Mouse (Mus musculus) adrenal gland, postnatal 36 days (tissue): Measurements from ENCODE around the gene Pcnx4. TPM values are rescaled to one million over a fixed set of nuclear protein-coding genes. Genes with fewer than 3 reads are reported as not detected.
"Not testable (repeated sequence)": the region's sequence is repeated elsewhere in the genome, so short reads cannot be mapped to it uniquely, and the experiment has no call there.

Experiments
- DNase-seq, 2 experiments: peaks; one replicate each; pipeline ENCODE4 v3.0.0; 2021; ENCODE audit warnings: mixed read lengths in 1 of 2
- total RNA-seq, 2 experiments: library from RNA; stranded (reverse); gene quantifications; 2 replicates each; pipeline ENCODE4 v1.2.3; 2021

The Pcnx4 gene
- total RNA-seq, 2 experiments from 2014 or later, result 7.2 to 8.4 TPM

GRCm38 (mm10) chr12:72594001-72594400 is 57.8 kb downstream of the Pcnx4 start:
- no peak for DNase-seq

GRCm38 (mm10) chr12:72598731-72599130 is 62.5 kb downstream of the Pcnx4 start:
- not testable (repeated sequence) for DNase-seq

GRCm38 (mm10) chr12:72612053-72612452 is 75.9 kb downstream of the Pcnx4 start:
- no peak for DNase-seq

DNA sequence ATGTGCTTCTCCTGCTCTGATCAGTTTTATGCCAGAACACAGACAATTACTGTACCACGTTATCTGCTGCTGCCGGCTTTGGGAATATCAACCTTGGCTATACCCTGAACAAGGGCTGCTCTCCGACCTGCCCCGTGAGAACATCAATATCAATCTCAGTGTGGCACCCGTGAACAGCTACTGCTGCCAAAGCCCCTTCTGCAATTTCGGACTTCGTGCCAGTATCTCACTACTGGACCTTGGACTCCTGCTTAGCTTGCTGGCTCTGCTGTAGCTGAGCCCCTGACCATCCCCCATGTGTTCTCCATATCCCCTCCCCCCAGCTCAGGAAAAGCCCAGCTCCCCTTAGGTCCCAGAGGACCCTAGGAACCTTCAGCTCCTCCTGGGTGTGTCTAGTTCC is 84.7 kb downstream of the Pcnx4 start:
- DNase-seq, result no peak

DNA sequence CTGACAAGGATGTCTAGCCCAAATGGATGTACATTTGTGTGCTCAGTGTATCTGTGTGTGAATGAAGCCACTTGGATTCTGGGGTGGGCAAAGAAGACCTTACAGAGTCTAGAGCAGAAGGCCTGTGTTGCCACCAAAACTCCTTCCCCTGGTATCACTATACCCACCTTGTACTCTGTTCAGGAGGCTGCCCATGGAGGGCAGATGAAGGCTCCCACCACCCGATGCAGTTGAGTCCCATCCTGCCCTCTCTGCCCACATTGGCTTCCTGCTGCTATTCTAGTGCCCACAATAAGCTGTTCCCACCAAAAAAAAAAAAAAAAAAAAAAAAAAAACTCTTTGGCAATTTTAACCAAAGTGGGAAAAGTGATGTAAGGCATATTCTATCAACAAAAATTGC is 85.3 kb downstream of the Pcnx4 start:
- DNase-seq, result no peak

GRCm38 (mm10) chr12:72622853-72623496 is 86.8 kb downstream of the Pcnx4 start:
- no peak for DNase-seq

- no peak for DNase-seq
Measured at GRCm38 (mm10) chr12:72628751-72629150, 92.6 kb downstream of the Pcnx4 start.

Other genes with a start within 250 kb of the Pcnx4 start
- gene Rtn1, start 127.3 kb upstream of the Pcnx4 start, total RNA-seq, result 10 to 100 TPM; 17.5 to 17.7 TPM
- 1 to 10 TPM; 1.1 to 6.3 TPM for gene Lrrc9, start 94.5 kb upstream of the Pcnx4 start, total RNA-seq
- gene Gm4756, start 113.3 kb downstream of the Pcnx4 start, total RNA-seq, result not detected
- gene Dhrs7, start 128.5 kb downstream of the Pcnx4 start, total RNA-seq, result 100 to 1,000 TPM; 174 to 289 TPM
- gene Ppm1a, start 221.1 kb downstream of the Pcnx4 start, total RNA-seq, result 100 to 1,000 TPM; 276 to 324 TPM